Mouse (Mus musculus): ENCODE data around the gene Mlh3. TPM values are rescaled to one million over a fixed set of nuclear protein-coding genes. Genes with fewer than 3 reads are reported as not detected.
A peak's percentile ranks its signal among the peaks of the same experiment; 100 is the strongest.

Gene Mlh3
- polyA plus RNA-seq, 1 experiment: 12.7 TPM

GRCm38 (mm10) chr12:85295506-85295905, 25.1 kb upstream of the Mlh3 start:
- Histone ChIP-seq H3K4me3 (ENCODE audit: insufficient read depth, low read length) (no peak overlapping the region), H3K4me1 (ENCODE audit: control insufficient read depth, insufficient read depth, low read length) (peaks cover 2% of the 10 kb centered on the region), H3K27ac (ENCODE audit: insufficient read depth, low read length) (no peak overlapping the region)
- TF ChIP-seq POLR2A (IDR thresholded peaks at IDR 0.05; ENCODE audit: extremely low read depth, insufficient read depth, low read length) (no peak), CTCF (IDR thresholded peaks at IDR 0.05; ENCODE audit: extremely low read depth, insufficient read depth, low read length) (no peak)

- TF ChIP-seq POLR2A (IDR thresholded peaks at IDR 0.05; ENCODE audit: extremely low read depth, insufficient read depth, low read length) (no peak), CTCF (IDR thresholded peaks at IDR 0.05; ENCODE audit: extremely low read depth, insufficient read depth, low read length) (no peak)
- no peak overlapping the region for H3K4me3 ChIP-seq (ENCODE audit: insufficient read depth, low read length)
- peaks cover 2% of the 10 kb centered on the region; the same call in 1 of the 2 replicates for H3K4me1 ChIP-seq (ENCODE audit: control insufficient read depth, insufficient read depth, low read length)
- H3K27ac ChIP-seq (ENCODE audit: insufficient read depth, low read length): no peak overlapping the region
Measured at GRCm38 (mm10) chr12:85292906-85293305, 22.5 kb upstream of the Mlh3 start.

- TF ChIP-seq CTCF (IDR thresholded peaks at IDR 0.05; ENCODE audit: extremely low read depth, insufficient read depth, low read length) (no peak), POLR2A (IDR thresholded peaks at IDR 0.05; ENCODE audit: extremely low read depth, insufficient read depth, low read length) (no peak)
- H3K4me3 ChIP-seq (ENCODE audit: insufficient read depth, low read length): no peak overlapping the region
- H3K4me1 ChIP-seq (ENCODE audit: control insufficient read depth, insufficient read depth, low read length): peaks cover 2% of the 10 kb centered on the region; the same call in 1 of the 2 replicates
- no peak overlapping the region for H3K27ac ChIP-seq (ENCODE audit: insufficient read depth, low read length)
Measured at GRCm38 (mm10) chr12:85292288-85292687, 21.9 kb upstream of the Mlh3 start.

GRCm38 (mm10) chr12:85291541-85291940, 21.1 kb upstream of the Mlh3 start:
- H3K4me3 ChIP-seq (ENCODE audit: insufficient read depth, low read length): no peak overlapping the region
- TF ChIP-seq POLR2A (IDR thresholded peaks at IDR 0.05; ENCODE audit: extremely low read depth, insufficient read depth, low read length) (no peak), CTCF (IDR thresholded peaks at IDR 0.05; ENCODE audit: extremely low read depth, insufficient read depth, low read length) (no peak)
- peaks cover 2% of the 10 kb centered on the region; the same call in 1 of the 2 replicates for H3K4me1 ChIP-seq (ENCODE audit: control insufficient read depth, insufficient read depth, low read length)
- no peak overlapping the region for H3K27ac ChIP-seq (ENCODE audit: insufficient read depth, low read length)

GRCm38 (mm10) chr12:85290633-85291032, 20.2 kb upstream of the Mlh3 start:
- Histone ChIP-seq H3K4me1 (ENCODE audit: control insufficient read depth, insufficient read depth, low read length) (peaks cover 2% of the 10 kb centered on the region; the same call in 1 of the 2 replicates), H3K4me3 (ENCODE audit: insufficient read depth, low read length) (no peak overlapping the region), H3K27ac (ENCODE audit: insufficient read depth, low read length) (no peak overlapping the region)
- no peak for TF ChIP-seq CTCF (IDR thresholded peaks at IDR 0.05; ENCODE audit: extremely low read depth, insufficient read depth, low read length)
- no peak for TF ChIP-seq POLR2A (IDR thresholded peaks at IDR 0.05; ENCODE audit: extremely low read depth, insufficient read depth, low read length)

GRCm38 (mm10) chr12:85289157-85290000, 19.0 kb upstream of the Mlh3 start:
- TF ChIP-seq CTCF (IDR thresholded peaks at IDR 0.05; ENCODE audit: extremely low read depth, insufficient read depth, low read length): no peak
- H3K27ac ChIP-seq (ENCODE audit: insufficient read depth, low read length): no peak overlapping the region
- H3K4me1 ChIP-seq (ENCODE audit: control insufficient read depth, insufficient read depth, low read length): peaks cover 2% of the 10 kb centered on the region; the same call in 1 of the 2 replicates
- peak overlapping the region; percentile 45 for H3K4me3 ChIP-seq (ENCODE audit: insufficient read depth, low read length)

- H3K4me3 ChIP-seq (ENCODE audit: insufficient read depth, low read length): peak within 1 kb of the TSS; percentile 45
- TF ChIP-seq CTCF (IDR thresholded peaks at IDR 0.05; ENCODE audit: extremely low read depth, insufficient read depth, low read length) (no peak), POLR2A (IDR thresholded peaks at IDR 0.05; ENCODE audit: extremely low read depth, insufficient read depth, low read length) (peak; percentile 27; the same call in 1 of the 2 replicates)
- no peak within 1 kb of the TSS for H3K27ac ChIP-seq (ENCODE audit: insufficient read depth, low read length)
- H3K4me1 ChIP-seq (ENCODE audit: control insufficient read depth, insufficient read depth, low read length): peaks cover 2% of the 10 kb centered on the region; the same call in 1 of the 2 replicates
Measured at GRCm38 (mm10) chr12:85288486-85289156, 18.2 kb upstream of the Mlh3 start, which contains the start of gene Zc2hc1c. Gene Zc2hc1c, plus strand, starts transcription at chr12:85288591.

GRCm38 (mm10) chr12:85287809-85288485, 17.5 kb upstream of the Mlh3 start, which contains the start of gene Acyp1:
Gene Acyp1, minus strand, starts transcription at chr12:85288438.
- Histone ChIP-seq H3K4me3 (ENCODE audit: insufficient read depth, low read length) (peak within 1 kb of the TSS; percentile 45), H3K4me1 (ENCODE audit: control insufficient read depth, insufficient read depth, low read length) (peaks cover 2% of the 10 kb centered on the region; the same call in 1 of the 2 replicates), H3K27ac (ENCODE audit: insufficient read depth, low read length) (no peak within 1 kb of the TSS)
- TF ChIP-seq POLR2A (IDR thresholded peaks at IDR 0.05; ENCODE audit: extremely low read depth, insufficient read depth, low read length) (no peak), CTCF (IDR thresholded peaks at IDR 0.05; ENCODE audit: extremely low read depth, insufficient read depth, low read length) (no peak)

- TF ChIP-seq CTCF (IDR thresholded peaks at IDR 0.05; ENCODE audit: extremely low read depth, insufficient read depth, low read length) (peak; percentile 41), POLR2A (IDR thresholded peaks at IDR 0.05; ENCODE audit: extremely low read depth, insufficient read depth, low read length) (no peak)
- H3K4me3 ChIP-seq (ENCODE audit: insufficient read depth, low read length): no peak overlapping the region
- no peak overlapping the region for H3K27ac ChIP-seq (ENCODE audit: insufficient read depth, low read length)
- peaks cover 2% of the 10 kb centered on the region; the same call in 1 of the 2 replicates for H3K4me1 ChIP-seq (ENCODE audit: control insufficient read depth, insufficient read depth, low read length)
Measured at GRCm38 (mm10) chr12:85286941-85287340, 16.5 kb upstream of the Mlh3 start.
